Mouse (Mus musculus): ENCODE data around the gene Lrp6.
A peak's percentile ranks its signal among the peaks of the same experiment; 100 is the strongest.

GRCm38 (mm10) chr6:134614723-134615648, 48.2 kb upstream of the Lrp6 start:
- TF ChIP-seq CTCF (IDR thresholded peaks at IDR 0.05; ENCODE audit: low read depth) = peak; percentile 99
- TF ChIP-seq EP300 (IDR thresholded peaks at IDR 0.05; ENCODE audit: low read depth) = no peak

All from heart, postnatal 0 days (tissue).